ENCODE assay signal across 25 mouse cellular contexts in the genomic region with DNA sequence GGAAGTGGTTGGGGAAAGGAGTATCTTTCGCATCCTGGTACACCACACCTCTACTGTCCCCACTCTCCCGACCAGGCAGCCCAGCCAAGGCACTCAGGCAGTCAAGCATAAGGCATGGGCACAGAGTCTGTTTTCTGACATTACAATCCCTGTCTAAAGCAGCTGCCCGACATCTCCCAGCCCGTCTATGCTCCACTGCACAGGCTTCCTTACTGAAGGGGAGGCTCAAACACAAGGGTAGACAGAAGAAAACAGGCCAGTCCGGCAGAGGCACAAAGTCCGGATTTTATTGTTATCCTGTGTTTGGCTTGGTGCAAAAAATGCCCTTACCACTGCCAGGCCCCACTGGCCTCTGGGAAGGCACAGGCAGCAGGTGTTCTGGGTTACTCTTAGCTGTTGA. TPM values are rescaled to one million over a fixed set of nuclear protein-coding genes. Genes with fewer than 3 reads are reported as not detected.
DNase-seq lines count a peak whose midpoint lies in the region; ATAC-seq lines count a peak whose summit lies in the region.
"Had no signal": no experiment of that assay in that cellular context is flagged by ENCODE, and none has a peak within 500 bp of the region (broad histone marks: within the 10 kb centered on the region; RNA-seq: fewer than 3 reads in every experiment).

No protein-coding gene starts in this region.

- H3K9ac ChIP-seq in forebrain, embryonic 11.5 days (ENCODE audit: low read length): no peak overlapping the region
- H3K9ac ChIP-seq in forebrain, embryonic 15.5 days (replicated peaks): no peak overlapping the region
- no peak overlapping the region for H3K9ac ChIP-seq in kidney, embryonic 14.5 days (ENCODE audit: low read depth, low read length)
- H3K9ac ChIP-seq: embryonic facial prominence, embryonic 13.5 days; forebrain, embryonic 13.5 days; hindbrain, embryonic 12.5 days had no signal

- no peak for ATAC-seq in forebrain, embryonic 11.5 days (replicated peaks; ENCODE audit: low FRiP score)
- ATAC-seq in forebrain, embryonic 15.5 days (replicated peaks): no peak
- no peak for ATAC-seq in kidney, embryonic 14.5 days (ENCODE audit: low FRiP score, low TSS enrichment)
- ATAC-seq: CD4-positive, CD25-positive, alpha-beta regulatory T cell, adult 4 months; forebrain, embryonic 13.5 days had no signal

- H3K9me3 ChIP-seq in forebrain, embryonic 11.5 days (ENCODE audit: control insufficient read depth, low read length): no peaks in the 10 kb centered on the region
- H3K9me3 ChIP-seq in forebrain, embryonic 15.5 days: no peaks in the 10 kb centered on the region
- no peaks in the 10 kb centered on the region for H3K9me3 ChIP-seq in kidney, embryonic 14.5 days (ENCODE audit: control insufficient read depth, low read length)
- H3K9me3 ChIP-seq: embryonic facial prominence, embryonic 13.5 days; forebrain, embryonic 13.5 days; heart, embryonic 10.5 days; hindbrain, embryonic 12.5 days had no signal

- H3K4me1 ChIP-seq in forebrain, embryonic 11.5 days (replicated peaks; ENCODE audit: control insufficient read depth, insufficient read depth, low read length): peaks cover 5% of the 10 kb centered on the region
- peaks cover 8% of the 10 kb centered on the region for H3K4me1 ChIP-seq in forebrain, embryonic 15.5 days
- no peaks in the 10 kb centered on the region for H3K4me1 ChIP-seq in kidney, embryonic 14.5 days (ENCODE audit: control insufficient read depth, insufficient read depth, low read length)

- WGBS in forebrain, embryonic 11.5 days: 85% methylated on average over 6 of the region's 6 CpGs
- 86% methylated on average over 6 of the region's 6 CpGs for WGBS in forebrain, embryonic 15.5 days
- WGBS in kidney, embryonic 14.5 days: 67% methylated on average over 6 of the region's 6 CpGs

- H3K27ac ChIP-seq in forebrain, embryonic 11.5 days (ENCODE audit: low read depth, low read length): no peak overlapping the region
- no peak overlapping the region for H3K27ac ChIP-seq in forebrain, embryonic 15.5 days (replicated peaks)
- H3K27ac ChIP-seq in kidney, embryonic 14.5 days (ENCODE audit: low read depth, low read length): peak overlapping the region; percentile 42; the same call in 1 of the 2 replicates
- H3K27ac ChIP-seq: embryonic facial prominence, embryonic 13.5 days; forebrain, embryonic 13.5 days; heart, embryonic 10.5 days; hindbrain, embryonic 12.5 days had no signal

- DNase-seq in forebrain, embryonic 11.5 days (ENCODE audit: low spot score): peak; percentile 39
- DNase-seq in kidney, adult 18-20 months: peak; percentile 34
- DNase-seq in kidney, postnatal 14 days: peak; percentile 58
- DNase-seq in gastrocnemius, adult 18-20 months (ENCODE audit: low spot score): no peak
- no peak for DNase-seq in natural killer cell, adult 2 months (ENCODE audit: low spot score in 2 of 2)
- DNase-seq in urinary bladder, postnatal 10 days (ENCODE audit: low spot score): no peak
- DNase-seq: adrenal gland, adult 8-10 months; B cell, adult 2 months; cerebellum, adult 11-12 months; cerebellum, adult 9-10 months; cerebellum, postnatal 25 days; heart, adult 18-20 months; heart, postnatal 10 days; heart, postnatal 4 days had no signal

- no peak overlapping the region for H3K4me3 ChIP-seq in forebrain, embryonic 11.5 days (ENCODE audit: low read depth, low read length)
- no peak overlapping the region for H3K4me3 ChIP-seq in forebrain, embryonic 15.5 days
- no peak overlapping the region for H3K4me3 ChIP-seq in kidney, embryonic 14.5 days (ENCODE audit: low read length)
- H3K4me3 ChIP-seq: embryonic facial prominence, embryonic 13.5 days; forebrain, embryonic 13.5 days; heart, embryonic 10.5 days; hindbrain, embryonic 12.5 days had no signal

- H3K4me2 ChIP-seq in forebrain, embryonic 11.5 days (ENCODE audit: low read depth, low read length, severe bottlenecking): no peak overlapping the region
- no peak overlapping the region for H3K4me2 ChIP-seq in forebrain, embryonic 15.5 days (replicated peaks)
- no peak overlapping the region for H3K4me2 ChIP-seq in kidney, embryonic 14.5 days (replicated peaks; ENCODE audit: low read depth, low read length)
- H3K4me2 ChIP-seq: embryonic facial prominence, embryonic 13.5 days; forebrain, embryonic 13.5 days; hindbrain, embryonic 12.5 days had no signal

- peaks cover 5% of the 10 kb centered on the region; the same call in 1 of the 2 replicates for H3K27me3 ChIP-seq in forebrain, embryonic 11.5 days (ENCODE audit: control insufficient read depth, insufficient read depth, low read length)
- H3K27me3 ChIP-seq in forebrain, embryonic 15.5 days: no peaks in the 10 kb centered on the region
- peaks cover 9% of the 10 kb centered on the region for H3K27me3 ChIP-seq in kidney, embryonic 14.5 days (ENCODE audit: control insufficient read depth, insufficient read depth, low read length)

- H3K36me3 ChIP-seq in forebrain, embryonic 11.5 days (ENCODE audit: control insufficient read depth, insufficient read depth, low read length): peaks cover 8% of the 10 kb centered on the region; the same call in 1 of the 2 replicates
- H3K36me3 ChIP-seq in forebrain, embryonic 15.5 days: peaks cover 71% of the 10 kb centered on the region
- H3K36me3 ChIP-seq in kidney, embryonic 14.5 days (ENCODE audit: control insufficient read depth, insufficient read depth, low read length): peaks cover 61% of the 10 kb centered on the region

RNA-seq across cellular contexts. Expression of gene 3110082J24Rik, which starts 13.3 kb away (rescaled TPM):
- 3.6 and 4.7 TPM in 2 replicates for polyA plus RNA-seq in forebrain, embryonic 11.5 days (2014; fragmentation: Nextera tagmentation; extraction: Ambion mirVana)
- polyA plus RNA-seq in forebrain, embryonic 15.5 days (2015; fragmentation: Nextera tagmentation; extraction: Ambion mirVana): 2.9 and 3.1 TPM in 2 replicates
- not detected in 2 replicates for polyA plus RNA-seq in kidney, embryonic 14.5 days (2014; fragmentation: Nextera tagmentation; extraction: Ambion mirVana)
- not detected for total RNA-seq in gastrocnemius, adult 18-20 months (2021)
- total RNA-seq: adrenal gland, adult 8-10 months; G1E; gastrocnemius, adult 8-10 months; gastrocnemius, postnatal 4 days; heart, adult 18-20 months; heart, postnatal 10 days; heart, postnatal 4 days had no signal
- polyA plus RNA-seq: CD4-positive, CD25-positive, alpha-beta regulatory T cell, adult 4 months; embryonic facial prominence, embryonic 13.5 days; G1E; heart, embryonic 14.5 days had no signal

RNA-seq across cellular contexts. Expression of gene Garem2, which starts 14.2 kb away (rescaled TPM):
- 17.2 and 19.8 TPM in 2 replicates for polyA plus RNA-seq in forebrain, embryonic 11.5 days (2014; fragmentation: Nextera tagmentation; extraction: Ambion mirVana)
- polyA plus RNA-seq in forebrain, embryonic 15.5 days (2015; fragmentation: Nextera tagmentation; extraction: Ambion mirVana): 12.7 and 12.8 TPM in 2 replicates
- 0.61 and 0.80 TPM in 2 replicates for polyA plus RNA-seq in kidney, embryonic 14.5 days (2014; fragmentation: Nextera tagmentation; extraction: Ambion mirVana)
- total RNA-seq in gastrocnemius, adult 18-20 months (2021): not detected
- total RNA-seq: gastrocnemius, adult 8-10 months had no signal
- polyA plus RNA-seq: CD4-positive, CD25-positive, alpha-beta regulatory T cell, adult 4 months; G1E had no signal

RNA-seq across cellular contexts. Expression of gene Hadha, which starts 35.8 kb away (rescaled TPM):
- 93.1 and 97.4 TPM in 2 replicates for polyA plus RNA-seq in forebrain, embryonic 11.5 days (2014; fragmentation: Nextera tagmentation; extraction: Ambion mirVana)
- polyA plus RNA-seq in forebrain, embryonic 15.5 days (2015; fragmentation: Nextera tagmentation; extraction: Ambion mirVana): 73.9 and 79.7 TPM in 2 replicates
- polyA plus RNA-seq in kidney, embryonic 14.5 days (2014; fragmentation: Nextera tagmentation; extraction: Ambion mirVana): 93.4 and 119 TPM in 2 replicates
- 100 to 1,000 TPM; 326 to 396 TPM for total RNA-seq in gastrocnemius, adult 18-20 months (2021)

RNA-seq across cellular contexts. Expression of gene Hadhb, which starts 35.9 kb away (rescaled TPM):
- polyA plus RNA-seq in forebrain, embryonic 11.5 days (2014; fragmentation: Nextera tagmentation; extraction: Ambion mirVana): 105 and 108 TPM in 2 replicates
- 65.2 and 73.6 TPM in 2 replicates for polyA plus RNA-seq in forebrain, embryonic 15.5 days (2015; fragmentation: Nextera tagmentation; extraction: Ambion mirVana)
- polyA plus RNA-seq in kidney, embryonic 14.5 days (2014; fragmentation: Nextera tagmentation; extraction: Ambion mirVana): 129 and 149 TPM in 2 replicates
- total RNA-seq in gastrocnemius, adult 18-20 months (2021): 100 to 1,000 TPM; 403 to 518 TPM

RNA-seq across cellular contexts. Expression of gene Tyms, which starts 45.7 kb away (rescaled TPM):
- 303 and 309 TPM in 2 replicates for polyA plus RNA-seq in forebrain, embryonic 11.5 days (2014; fragmentation: Nextera tagmentation; extraction: Ambion mirVana)
- 99.2 and 114 TPM in 2 replicates for polyA plus RNA-seq in forebrain, embryonic 15.5 days (2015; fragmentation: Nextera tagmentation; extraction: Ambion mirVana)
- polyA plus RNA-seq in kidney, embryonic 14.5 days (2014; fragmentation: Nextera tagmentation; extraction: Ambion mirVana): 328 and 403 TPM in 2 replicates
- 1 to 10 TPM in 1 of 2 experiments, under 1 TPM in 1; 0.39 to 2.2 TPM for total RNA-seq in gastrocnemius, adult 18-20 months (2021)

Comparison
In these comparisons a context has a peak if more than half of its experiments do, and no peak if none do; other contexts are left out.
1. DNase-seq: peak in forebrain, embryonic 11.5 days (single experiment), kidney, adult 18-20 months (single experiment) and kidney, postnatal 14 days (single experiment); none in gastrocnemius, adult 18-20 months (single experiment), natural killer cell, adult 2 months (0 of 2) and urinary bladder, postnatal 10 days (single experiment).